Mouse (Mus musculus) lung, adult 2 months (tissue): ENCODE measurements around the gene Snx29.

Source experiments
- CTCF ChIP-seq: fragments of 200-500 bp; IDR thresholded peaks from 2 replicates; pipeline ENCODE4 v1.5.1; 2011; ENCODE audit warnings: mild to moderate bottlenecking, low read length, control low read depth; ENCODE audit not compliant: insufficient read depth
- POLR2A ChIP-seq: fragments of 200-500 bp; IDR thresholded peaks from 2 replicates; pipeline ENCODE4 v1.6.1; 2011; ENCODE audit warnings: low read depth, mild to moderate bottlenecking, control low read depth, low read length, borderline replicate concordance; ENCODE audit errors: extremely low read depth

GRCm38 (mm10) chr16:11621042-11621441 lies 298.3 kb downstream of the Snx29 start:
- TF ChIP-seq CTCF (no peak), POLR2A (no peak)
